Mouse (Mus musculus) olfactory bulb, adult 2 months (tissue): ENCODE results near the gene Gm14744. TPM values are rescaled to one million over a fixed set of nuclear protein-coding genes. Genes with fewer than 3 reads are reported as not detected.
"Not testable (repeated sequence)": the region's sequence is repeated elsewhere in the genome, so short reads cannot be mapped to it uniquely, and the experiment has no call there.

Experiments
- H3K27ac ChIP-seq: fragments of 200-500 bp; 2 replicates; pipeline ENCODE4 v1.5.1; 2012; ENCODE audit warnings: low read depth, low read length; ENCODE audit not compliant: insufficient read depth
- H3K4me1 ChIP-seq: fragments of 200-500 bp; 2 replicates; pipeline ENCODE4 v1.6.1; 2012; ENCODE audit warnings: low read length; ENCODE audit not compliant: control insufficient read depth, insufficient read depth
- H3K4me3 ChIP-seq: fragments of 200-500 bp; 2 replicates; pipeline ENCODE4 v1.5.1; 2012; ENCODE audit warnings: mild to moderate bottlenecking, low read depth, low read length, moderate library complexity; ENCODE audit not compliant: insufficient read depth
- CTCF ChIP-seq: fragments of 200-500 bp; IDR thresholded peaks from 2 replicates; pipeline ENCODE4 v1.5.1; 2012; ENCODE audit warnings: low read depth, mild to moderate bottlenecking, low read length, moderate library complexity; ENCODE audit not compliant: insufficient read depth
- POLR2A ChIP-seq: fragments of 200-500 bp; IDR thresholded peaks from 2 replicates; pipeline ENCODE4 v1.6.1; 2012; ENCODE audit warnings: mild to moderate bottlenecking, low read depth, low read length, moderate library complexity; ENCODE audit not compliant: insufficient read depth
- WGBS: fragments of 180-500 bp; shearing (Covaris S2); methylation state at CpG from one replicate; pipeline ENCODE4 v1.1.7; 2018; 5-methylcytosine and 5-hydroxymethylcytosine counted together
- polyA plus RNA-seq: library from polyadenylated mRNA; stranded (reverse); fragments of >200 nt; gene quantifications from 2 replicates; pipeline ENCODE4 v1.2.4, GENCODE M21; 2012; ENCODE audit warnings: low replicate concordance; ENCODE audit not compliant: missing spikeins, insufficient read depth, insufficient read length

Gm14744 gene
- polyA plus RNA-seq: not detected in 2 replicates

DNA sequence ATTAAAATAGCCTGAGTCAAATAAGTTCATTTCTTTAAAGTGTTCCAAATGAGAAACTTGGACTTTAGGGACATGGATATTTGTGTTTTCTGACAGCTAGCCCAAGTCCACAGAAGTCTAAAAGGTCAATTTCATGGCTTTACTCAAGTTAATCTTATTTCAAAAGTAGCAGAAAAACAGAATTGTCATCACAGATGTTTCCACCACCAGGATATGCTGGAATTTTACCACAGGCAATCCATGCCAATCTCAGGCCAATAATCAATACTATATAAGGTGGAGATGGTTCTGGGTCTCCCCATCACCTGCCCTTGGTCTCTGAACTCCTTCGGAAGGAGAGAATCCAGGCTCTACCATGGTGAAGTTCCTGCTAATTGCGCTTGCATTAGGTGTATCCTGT, at the start of gene Gm14744:
Gene Gm14744, plus strand, starts transcription at position 301 of the 400 bp plus-strand sequence.
- not testable (repeated sequence) for H3K4me3 ChIP-seq, H3K27ac ChIP-seq, H3K4me1 ChIP-seq
- 90% methylated on average over 2 of the region's 2 CpGs for WGBS

- TF ChIP-seq POLR2A (no peak), CTCF (no peak)
- WGBS: 81% methylated on average over 1 of the region's 1 CpGs
- Histone ChIP-seq H3K4me3 (no peak within 1 kb of the TSS), H3K4me1 (no peaks in the 10 kb centered on the region), H3K27ac (no peak within 1 kb of the TSS)
Measured at GRCm38 (mm10) chrX:77853523-77853922, 11.0 kb upstream of the Gm14744 start, which contains the start of gene Pbsn. Pbsn (minus strand) TSS chrX:77853623.

DNA sequence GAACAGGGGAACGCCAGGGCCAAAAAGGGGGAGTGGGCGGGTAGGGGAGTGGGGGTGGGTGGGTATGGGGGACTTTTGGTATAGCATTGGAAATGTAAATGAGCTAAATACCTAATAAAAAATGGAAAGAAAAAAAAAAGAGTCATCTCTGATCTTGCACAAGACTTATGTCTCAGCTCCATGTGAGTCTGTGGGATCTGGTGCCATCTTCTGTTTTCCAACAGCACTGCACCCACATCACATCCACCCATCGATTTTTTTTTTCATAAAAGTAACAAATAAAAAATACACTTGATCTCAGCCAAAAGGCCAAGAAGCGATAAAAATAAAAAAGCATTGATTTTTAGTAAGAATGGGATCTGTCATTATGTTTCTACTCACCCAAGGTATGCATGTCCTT, 15.5 kb downstream of the Gm14744 start:
- not testable (repeated sequence) for H3K4me3 ChIP-seq, H3K27ac ChIP-seq, H3K4me1 ChIP-seq
- 52% methylated on average over 2 of the region's 4 CpGs for WGBS

Other genes starting within 250 kb of the Gm14744 start
- not detected in 2 replicates for gene Prkx, start 68.5 kb upstream of the Gm14744 start, polyA plus RNA-seq
- gene Pbsn, start 11.1 kb upstream of the Gm14744 start, polyA plus RNA-seq: not detected in 2 replicates
- gene 5430402E10Rik, start 60.3 kb downstream of the Gm14744 start, polyA plus RNA-seq: not detected in 2 replicates
- not detected in 2 replicates for gene Obp1a, start 226.6 kb downstream of the Gm14744 start, polyA plus RNA-seq